Mouse (Mus musculus) myocyte (in vitro differentiated cells): ENCODE results near the gene Peli1.

Experiments
- E2F4 ChIP-seq: IDR thresholded peaks from one replicate; pipeline ENCODE4 v1.6.1; 2011; ENCODE audit warnings: mild to moderate bottlenecking, control low read depth, moderate library complexity; ENCODE audit not compliant: insufficient read depth
- MAX ChIP-seq: IDR thresholded peaks from one replicate; pipeline ENCODE4 v1.6.1; 2011; ENCODE audit warnings: low read depth, mild to moderate bottlenecking, control low read depth
- MYOD1 ChIP-seq, 3 experiments: IDR thresholded peaks; one replicate each; pipeline ENCODE4 v1.6.1; 2011; ENCODE audit warnings: control low read depth in 2 of 3, low read depth in 2 of 3, mild to moderate bottlenecking in 2 of 3, moderate library complexity in 1 of 3; ENCODE audit not compliant: insufficient read length in 2 of 3, control insufficient read depth in 1 of 3
- MYOG ChIP-seq, 3 experiments: IDR thresholded peaks; one replicate each; pipeline ENCODE4 v1.6.1; 2011; ENCODE audit warnings: control low read depth in 2 of 3, low read depth in 2 of 3, mild to moderate bottlenecking in 2 of 3; ENCODE audit not compliant: insufficient read length in 2 of 3, control insufficient read depth in 1 of 3, insufficient read depth in 1 of 3
- POLR2A ChIP-seq: IDR thresholded peaks from one replicate; pipeline ENCODE4 v1.6.1; 2011; ENCODE audit warnings: low read depth, mild to moderate bottlenecking, control low read depth, moderate library complexity; ENCODE audit not compliant: insufficient read length
- POLR2AphosphoS2 ChIP-seq: IDR thresholded peaks from one replicate; pipeline ENCODE4 v1.6.1; 2011; ENCODE audit warnings: low read depth, control low read depth; ENCODE audit not compliant: insufficient read length
- TCF12 ChIP-seq: IDR thresholded peaks from one replicate; pipeline ENCODE4 v1.6.1; 2011; ENCODE audit warnings: mild to moderate bottlenecking, control low read depth; ENCODE audit not compliant: poor library complexity, insufficient read depth, severe bottlenecking
- TCF3 ChIP-seq: IDR thresholded peaks from one replicate; pipeline ENCODE4 v1.6.1; 2011; ENCODE audit warnings: low read depth, control low read depth; ENCODE audit not compliant: insufficient read length

DNA sequence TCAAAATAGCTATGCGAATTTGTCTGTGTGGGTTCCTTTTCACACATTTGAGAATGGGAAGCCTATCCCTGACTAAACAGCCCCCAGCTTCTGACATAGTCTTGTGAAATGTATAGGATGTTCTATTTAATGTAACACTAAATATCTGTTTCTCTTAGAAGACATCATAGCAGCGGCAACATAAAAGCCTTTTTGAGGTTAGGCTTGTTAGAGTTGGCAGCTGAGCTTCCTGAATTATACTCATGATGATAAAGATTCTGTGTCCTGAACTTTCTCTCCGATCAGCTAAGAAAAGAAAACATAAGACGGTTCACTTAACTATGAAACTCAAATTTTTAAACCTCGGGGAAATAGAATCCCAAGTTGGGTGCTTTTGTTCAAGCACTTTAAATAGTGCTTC lies 59.2 kb downstream of the Peli1 start:
- no peak for TF ChIP-seq POLR2A
- TF ChIP-seq POLR2AphosphoS2, result no peak
- TF ChIP-seq TCF3, result no peak
- no peak for TF ChIP-seq MAX
- TF ChIP-seq MYOD1 (IDR thresholded peaks at IDR 0.05; ENCODE audit: control insufficient read depth in 1 of 3, insufficient read length in 2 of 3, low read depth in 2 of 3), result no peak
- no peak for TF ChIP-seq E2F4
- TF ChIP-seq MYOG (IDR thresholded peaks at IDR 0.05; ENCODE audit: control insufficient read depth in 1 of 3, insufficient read depth in 1 of 3, insufficient read length in 2 of 3, low read depth in 2 of 3), result no peak
- TF ChIP-seq TCF12, result no peak
